Mouse (Mus musculus): ENCODE measurements around the gene Rdx. TPM values are rescaled to one million over a fixed set of nuclear protein-coding genes. Genes with fewer than 3 reads are reported as not detected.
"Not testable (repeated sequence)": the region's sequence is repeated elsewhere in the genome, so short reads cannot be mapped to it uniquely, and the experiment has no call there.

Rdx gene
- polyA plus RNA-seq, 1 experiment from 2014 or later: 128 TPM

DNA sequence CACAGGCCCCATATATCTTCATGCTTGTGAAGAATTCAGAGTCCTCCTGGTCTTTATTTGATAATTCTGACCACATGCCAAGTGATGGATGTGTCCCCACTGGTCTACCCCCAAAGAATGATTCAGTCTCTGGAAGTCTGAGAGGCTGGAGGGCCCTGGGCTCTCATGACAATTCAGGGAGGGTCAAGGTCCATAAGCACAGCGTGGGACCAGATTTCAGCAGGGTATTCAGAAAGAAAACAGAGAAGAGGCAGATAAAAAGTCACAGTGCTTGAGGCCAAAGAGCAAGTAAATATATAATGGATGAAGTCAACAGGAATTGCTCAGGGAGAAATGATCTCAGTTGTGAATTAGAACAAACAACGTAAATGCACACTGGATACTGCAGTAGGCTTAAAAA is 15.5 kb upstream of the Rdx start:
- H3K27ac ChIP-seq: no peak overlapping the region
- no peak overlapping the region for H3K4me3 ChIP-seq
- no peaks in the 10 kb centered on the region for H3K27me3 ChIP-seq (ENCODE audit: insufficient read depth, poor library complexity, severe bottlenecking)
- no peak for DNase-seq (ENCODE audit: low spot score)
- H3K4me1 ChIP-seq (replicated peaks): peaks cover 33% of the 10 kb centered on the region
- no peaks in the 10 kb centered on the region for H3K36me3 ChIP-seq
- WGBS: 28% methylated on average over 2 of the region's 2 CpGs
- no peaks in the 10 kb centered on the region for H3K9me3 ChIP-seq

DNA sequence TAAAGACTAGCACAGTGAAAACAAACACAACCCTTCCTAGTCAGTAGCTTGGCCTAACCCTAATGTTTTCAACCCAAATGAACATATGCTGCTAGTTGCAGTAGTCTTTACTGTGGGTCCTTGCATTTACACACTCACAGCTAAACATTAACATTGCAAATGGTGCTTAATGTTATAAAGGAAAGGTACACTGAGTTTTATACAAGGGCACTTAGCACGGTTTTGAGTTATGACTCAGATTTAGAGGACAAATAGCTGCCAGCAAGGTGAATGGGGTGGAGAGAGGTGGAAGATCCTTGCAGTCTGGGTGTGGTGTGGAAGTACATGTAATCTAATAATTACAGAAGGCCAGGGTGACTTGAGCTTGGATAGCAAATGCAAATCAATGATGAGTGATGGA is 9.5 kb upstream of the Rdx start:
- H3K27ac ChIP-seq: no peak overlapping the region
- H3K27me3 ChIP-seq (ENCODE audit: insufficient read depth, poor library complexity, severe bottlenecking): no peaks in the 10 kb centered on the region
- H3K36me3 ChIP-seq: no peaks in the 10 kb centered on the region
- no peak for DNase-seq (ENCODE audit: low spot score)
- H3K9me3 ChIP-seq: no peaks in the 10 kb centered on the region
- WGBS: 95% methylated on average over 1 of the region's 1 CpGs
- no peaks in the 10 kb centered on the region for H3K4me1 ChIP-seq (replicated peaks)
- no peak overlapping the region for H3K4me3 ChIP-seq

DNA sequence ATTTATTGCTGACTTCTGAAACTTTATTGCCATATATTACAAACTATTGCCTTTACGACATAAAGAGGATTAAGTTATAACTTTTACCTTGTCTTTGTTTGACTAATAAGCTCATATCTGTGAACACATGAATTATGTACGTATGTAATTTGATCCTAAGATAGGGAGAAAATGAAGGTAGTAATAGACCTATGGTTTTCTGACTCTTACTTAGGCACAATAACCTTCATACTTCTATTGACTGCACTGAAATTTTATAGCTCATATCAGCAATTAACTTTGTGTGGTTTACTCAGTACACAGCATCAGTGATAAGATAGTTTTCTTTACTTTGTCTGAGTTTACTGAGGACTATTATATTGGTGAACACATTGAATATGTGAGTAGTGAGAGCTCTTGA is 5.3 kb upstream of the Rdx start:
- DNase-seq (ENCODE audit: low spot score): no peak
- Histone ChIP-seq H3K27ac (no peak overlapping the region), H3K9me3 (no peaks in the 10 kb centered on the region), H3K4me1 (replicated peaks) (no peaks in the 10 kb centered on the region), H3K36me3 (no peaks in the 10 kb centered on the region), H3K4me3 (no peak overlapping the region), H3K27me3 (ENCODE audit: insufficient read depth, poor library complexity, severe bottlenecking) (no peaks in the 10 kb centered on the region)
- 92% methylated on average over 2 of the region's 2 CpGs for WGBS

DNA sequence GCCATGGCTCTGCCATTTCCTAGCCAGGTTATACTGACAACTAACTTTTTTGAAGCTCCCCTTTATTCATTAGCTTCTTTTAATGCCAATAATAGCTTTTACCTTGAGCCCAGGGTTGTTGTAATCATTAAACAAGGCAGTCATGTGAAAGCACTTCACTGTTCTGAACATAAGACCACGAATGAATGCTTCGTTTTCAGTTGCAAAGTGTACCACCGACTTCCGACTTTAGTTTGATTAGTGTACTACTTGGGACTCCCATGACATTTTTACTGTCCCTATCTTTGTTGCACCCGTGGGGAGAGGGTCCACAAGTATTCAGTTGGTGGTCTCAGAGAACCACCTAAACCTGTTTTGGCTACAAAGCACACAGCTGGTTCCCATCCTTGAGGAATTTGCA is 287 bp upstream of the Rdx start:
- Histone ChIP-seq H3K4me1 (replicated peaks) (peaks cover 36% of the 10 kb centered on the region), H3K27me3 (ENCODE audit: insufficient read depth, poor library complexity, severe bottlenecking) (no peaks in the 10 kb centered on the region), H3K9me3 (no peaks in the 10 kb centered on the region), H3K36me3 (no peaks in the 10 kb centered on the region), H3K4me3 (peak overlapping the region; percentile 97), H3K27ac (peak overlapping the region; percentile 100)
- DNase-seq (ENCODE audit: low spot score): no peak
- 24% methylated on average over 5 of the region's 5 CpGs for WGBS

DNA sequence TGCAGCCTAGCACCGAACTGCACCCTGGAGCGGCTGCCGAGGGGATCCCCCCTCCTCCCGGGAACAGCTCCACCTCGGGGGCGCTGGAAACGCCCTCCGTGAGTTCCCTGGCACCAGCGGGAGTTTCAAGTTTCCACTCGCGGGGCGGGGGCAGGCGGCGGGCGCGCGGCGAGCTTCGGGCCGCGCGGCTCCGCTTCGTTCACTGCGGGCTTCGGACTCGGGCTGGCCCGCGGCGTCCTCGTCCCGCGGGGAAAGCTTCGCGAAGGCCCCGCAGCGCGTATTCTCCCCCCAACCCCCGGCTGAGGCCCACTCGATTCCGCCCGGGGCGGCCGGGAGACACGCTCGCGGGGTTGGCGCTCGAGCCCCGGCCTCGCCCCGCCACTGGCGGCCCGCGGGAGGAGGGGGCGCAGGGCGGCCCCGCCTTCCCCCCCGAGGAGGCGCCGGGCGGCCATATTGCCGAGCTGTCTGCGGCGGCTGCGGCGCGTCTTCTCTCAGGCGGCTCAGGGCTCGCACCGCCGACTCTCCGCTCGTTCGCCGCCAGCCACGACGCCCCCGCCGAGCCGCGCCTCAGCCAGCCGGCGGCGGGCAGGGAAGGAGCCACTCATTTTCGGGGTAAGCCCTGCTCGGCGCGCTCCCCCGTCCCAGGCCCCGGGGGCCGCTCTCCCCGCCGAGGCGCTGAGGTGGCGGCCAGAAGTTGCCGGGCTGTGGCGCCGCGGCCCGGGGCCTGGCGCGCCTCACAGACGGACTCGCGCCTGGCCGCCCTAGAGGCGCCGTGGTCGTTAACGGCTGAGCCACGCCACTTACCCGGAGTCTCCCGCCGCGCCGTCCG is 1.1 kb downstream of the Rdx start:
- under 1% methylated on average over 104 of the region's 118 CpGs for WGBS
- H3K9me3 ChIP-seq: no peaks in the 10 kb centered on the region
- H3K27ac ChIP-seq: peak overlapping the region; percentile 100
- no peaks in the 10 kb centered on the region for H3K36me3 ChIP-seq
- H3K4me3 ChIP-seq: peak overlapping the region; percentile 97
- peaks cover 36% of the 10 kb centered on the region for H3K4me1 ChIP-seq (replicated peaks)
- no peaks in the 10 kb centered on the region for H3K27me3 ChIP-seq (ENCODE audit: insufficient read depth, poor library complexity, severe bottlenecking)
- DNase-seq (ENCODE audit: low spot score): peak; percentile 80

DNA sequence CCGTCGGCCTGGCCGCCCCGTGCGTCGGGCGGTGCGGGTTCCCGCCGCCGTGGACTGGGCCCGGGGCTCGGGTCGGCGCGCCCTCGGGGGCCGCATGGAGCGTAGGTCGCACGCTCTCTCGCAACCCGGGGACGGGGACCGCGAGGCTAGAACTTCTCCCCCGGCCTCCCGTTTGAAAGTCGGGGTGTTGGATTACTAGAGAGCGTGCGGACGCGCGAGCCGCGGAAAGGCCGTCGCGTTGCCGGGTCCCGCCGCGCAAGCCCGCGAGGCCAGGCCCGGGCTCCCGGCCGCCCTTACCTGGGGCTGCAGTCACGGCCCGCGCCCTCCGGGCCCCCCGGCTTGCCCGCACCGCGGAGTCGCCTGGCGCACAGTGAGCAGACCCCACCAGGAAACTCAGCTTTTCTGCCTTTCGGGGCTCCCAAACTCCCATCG is 1.7 kb downstream of the Rdx start:
- DNase-seq (ENCODE audit: low spot score): peak; percentile 67
- Histone ChIP-seq H3K9me3 (no peaks in the 10 kb centered on the region), H3K4me1 (replicated peaks) (peaks cover 36% of the 10 kb centered on the region), H3K27me3 (ENCODE audit: insufficient read depth, poor library complexity, severe bottlenecking) (no peaks in the 10 kb centered on the region), H3K4me3 (peak overlapping the region; percentile 97), H3K27ac (peak overlapping the region; percentile 100), H3K36me3 (no peaks in the 10 kb centered on the region)
- under 1% methylated on average over 60 of the region's 60 CpGs for WGBS

DNA sequence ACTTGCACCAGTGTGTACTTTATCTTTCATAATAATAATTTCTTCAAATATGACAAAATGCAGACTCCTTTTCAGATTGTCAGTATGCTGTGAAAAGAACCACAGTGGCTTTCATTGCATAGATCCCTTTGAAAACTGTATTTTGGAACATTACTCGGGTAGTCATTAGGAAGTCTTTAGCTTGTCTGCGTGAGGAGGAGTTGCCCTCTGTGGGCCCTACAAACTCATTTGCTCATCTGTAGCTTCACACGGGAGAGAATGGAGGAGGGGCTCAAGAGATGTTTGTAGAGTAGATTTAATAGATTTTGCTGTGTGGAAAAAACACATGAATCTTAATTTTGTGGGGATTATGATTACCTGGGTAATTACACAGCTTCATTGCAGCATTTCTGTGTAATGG is 2.6 kb downstream of the Rdx start:
- H3K9me3 ChIP-seq: no peaks in the 10 kb centered on the region
- no peaks in the 10 kb centered on the region for H3K36me3 ChIP-seq
- peak overlapping the region; percentile 97 for H3K4me3 ChIP-seq
- 1% methylated on average over 3 of the region's 3 CpGs for WGBS
- H3K27me3 ChIP-seq (ENCODE audit: insufficient read depth, poor library complexity, severe bottlenecking): no peaks in the 10 kb centered on the region
- H3K27ac ChIP-seq: peak overlapping the region; percentile 100
- peaks cover 36% of the 10 kb centered on the region for H3K4me1 ChIP-seq (replicated peaks)
- DNase-seq (ENCODE audit: low spot score): no peak

DNA sequence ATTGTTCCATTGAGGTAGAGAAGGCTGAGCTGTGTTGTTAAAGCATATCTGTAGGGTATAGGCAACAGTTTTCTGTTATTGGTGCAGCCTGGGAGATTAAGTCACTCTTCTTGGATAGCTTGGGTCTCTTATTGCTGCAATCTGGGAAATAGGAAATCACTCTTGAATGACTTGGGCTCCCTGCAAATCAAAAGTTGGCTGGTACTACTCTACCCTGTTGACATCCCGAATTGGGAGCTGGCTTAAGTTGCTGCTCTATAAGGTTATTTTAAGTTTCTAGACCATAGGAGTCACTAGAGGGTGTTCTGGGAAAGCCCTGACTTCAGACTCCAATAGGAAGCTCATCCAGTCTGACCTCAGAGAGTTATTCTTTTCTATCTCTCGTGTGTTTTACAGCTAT is 3.4 kb downstream of the Rdx start:
- DNase-seq (ENCODE audit: low spot score): no peak
- H3K9me3 ChIP-seq: no peaks in the 10 kb centered on the region
- peak overlapping the region; percentile 97 for H3K4me3 ChIP-seq
- 45% methylated on average over 2 of the region's 2 CpGs for WGBS
- no peaks in the 10 kb centered on the region for H3K36me3 ChIP-seq
- H3K27me3 ChIP-seq (ENCODE audit: insufficient read depth, poor library complexity, severe bottlenecking): no peaks in the 10 kb centered on the region
- H3K4me1 ChIP-seq (replicated peaks): peaks cover 36% of the 10 kb centered on the region
- no peak overlapping the region for H3K27ac ChIP-seq

DNA sequence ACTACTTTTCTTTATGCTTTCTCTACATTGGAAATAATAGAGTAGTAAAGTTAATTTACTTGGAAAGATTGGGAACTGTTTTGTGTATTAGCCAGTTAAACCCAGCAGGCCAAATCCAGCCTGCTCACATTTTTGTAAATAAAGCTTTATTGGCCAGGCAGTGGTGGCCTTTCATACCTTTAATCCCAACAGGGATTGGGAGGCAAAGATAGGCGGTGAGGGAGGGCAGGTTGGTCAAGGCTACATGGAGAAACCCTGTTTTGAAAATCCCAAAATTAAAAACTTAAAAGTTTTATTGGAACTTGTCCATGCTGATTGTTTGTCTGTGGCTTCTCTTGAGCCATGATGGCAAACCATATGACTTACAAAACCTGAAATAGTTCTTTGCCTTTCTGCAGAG is 5.2 kb downstream of the Rdx start:
- Histone ChIP-seq H3K4me1 (replicated peaks) (peaks cover 31% of the 10 kb centered on the region), H3K27ac (no peak overlapping the region), H3K4me3 (no peak overlapping the region), H3K27me3 (ENCODE audit: insufficient read depth, poor library complexity, severe bottlenecking) (no peaks in the 10 kb centered on the region), H3K36me3 (no peaks in the 10 kb centered on the region), H3K9me3 (no peaks in the 10 kb centered on the region)
- 67% methylated on average over 1 of the region's 1 CpGs for WGBS
- no peak for DNase-seq (ENCODE audit: low spot score)

DNA sequence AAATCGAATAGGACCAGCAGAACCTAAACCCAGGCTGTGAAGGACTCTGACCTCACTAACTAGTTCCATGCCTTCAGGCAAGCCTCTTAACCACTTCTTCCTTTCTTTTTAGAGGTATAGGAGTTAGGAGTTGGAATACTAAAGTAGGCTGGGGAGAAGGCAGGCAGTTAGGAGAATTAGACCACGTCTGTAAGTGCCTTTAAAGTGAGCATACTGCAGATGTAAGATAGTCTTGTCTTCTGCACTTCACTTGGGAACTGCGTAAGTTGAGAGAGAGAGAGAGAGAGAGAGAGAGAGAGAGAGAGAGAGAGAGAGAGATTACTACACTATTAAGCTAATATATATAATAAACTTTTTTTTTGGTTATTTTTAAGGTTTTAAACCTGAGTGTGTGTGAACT is 8.3 kb downstream of the Rdx start:
- no peak overlapping the region for H3K27ac ChIP-seq

DNA sequence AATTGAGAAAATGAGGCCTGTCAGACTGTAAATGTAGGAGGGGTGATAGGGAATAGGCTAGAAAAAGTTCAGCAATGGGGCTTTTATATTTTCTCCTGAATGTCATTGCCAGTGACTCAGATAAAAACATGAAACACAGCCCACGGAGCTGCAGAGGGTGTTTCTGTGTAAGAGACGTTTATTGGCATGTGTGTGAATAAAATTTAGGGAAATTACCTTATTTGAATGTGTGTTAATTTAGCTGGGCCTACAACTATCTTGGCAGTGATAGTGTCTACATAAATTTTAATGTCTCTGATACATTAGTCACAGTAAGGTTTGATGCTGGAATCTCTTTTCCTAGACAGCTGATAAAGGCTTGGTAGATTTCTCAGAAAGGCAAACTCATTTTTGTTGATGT is 12.8 kb downstream of the Rdx start:
- H3K4me3 ChIP-seq: no peak overlapping the region
- no peaks in the 10 kb centered on the region for H3K9me3 ChIP-seq
- WGBS: 88% methylated on average over 2 of the region's 2 CpGs
- H3K36me3 ChIP-seq: peaks cover 35% of the 10 kb centered on the region
- H3K27ac ChIP-seq: no peak overlapping the region
- no peaks in the 10 kb centered on the region for H3K27me3 ChIP-seq (ENCODE audit: insufficient read depth, poor library complexity, severe bottlenecking)
- no peak for DNase-seq (ENCODE audit: low spot score)
- peaks cover 7% of the 10 kb centered on the region; the same call in 1 of the 2 replicates for H3K4me1 ChIP-seq (replicated peaks)

More for the DNA sequence above, 8.3 kb downstream of the Rdx start:
- Histone ChIP-seq H3K4me3 (no peak overlapping the region), H3K4me1 (replicated peaks) (peaks cover 20% of the 10 kb centered on the region), H3K9me3 (no peaks in the 10 kb centered on the region), H3K27me3 (ENCODE audit: insufficient read depth, poor library complexity, severe bottlenecking) (no peaks in the 10 kb centered on the region), H3K36me3 (no peaks in the 10 kb centered on the region)
- 80% methylated on average over 3 of the region's 3 CpGs for WGBS
- DNase-seq (ENCODE audit: low spot score): no peak

DNA sequence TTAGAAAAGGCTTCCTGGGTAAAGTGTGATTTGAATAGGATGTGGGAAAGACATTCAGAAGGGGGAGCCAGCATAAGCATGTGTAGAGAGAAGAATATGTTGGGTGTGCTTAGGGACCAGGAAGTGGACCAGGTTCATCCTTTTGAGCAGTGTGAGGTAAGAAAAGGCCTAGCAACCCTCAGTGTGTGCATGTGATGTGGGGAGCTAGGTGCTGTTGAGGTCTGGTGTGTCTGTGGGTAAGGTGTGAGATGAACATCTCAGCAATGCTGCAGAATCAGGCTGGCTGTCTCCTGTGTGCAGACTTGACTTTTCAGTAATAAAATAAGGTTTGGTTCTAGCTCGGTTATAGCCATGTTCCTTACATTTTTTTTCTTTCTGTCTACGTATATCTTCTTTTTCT is 23.1 kb downstream of the Rdx start:
- no peaks in the 10 kb centered on the region for H3K27me3 ChIP-seq (ENCODE audit: insufficient read depth, poor library complexity, severe bottlenecking)
- H3K4me1 ChIP-seq (replicated peaks): no peaks in the 10 kb centered on the region
- 97% methylated on average over 2 of the region's 2 CpGs for WGBS
- H3K36me3 ChIP-seq: peaks cover 96% of the 10 kb centered on the region
- DNase-seq (ENCODE audit: low spot score): no peak
- no peak overlapping the region for H3K27ac ChIP-seq
- H3K4me3 ChIP-seq: no peak overlapping the region
- no peaks in the 10 kb centered on the region for H3K9me3 ChIP-seq

DNA sequence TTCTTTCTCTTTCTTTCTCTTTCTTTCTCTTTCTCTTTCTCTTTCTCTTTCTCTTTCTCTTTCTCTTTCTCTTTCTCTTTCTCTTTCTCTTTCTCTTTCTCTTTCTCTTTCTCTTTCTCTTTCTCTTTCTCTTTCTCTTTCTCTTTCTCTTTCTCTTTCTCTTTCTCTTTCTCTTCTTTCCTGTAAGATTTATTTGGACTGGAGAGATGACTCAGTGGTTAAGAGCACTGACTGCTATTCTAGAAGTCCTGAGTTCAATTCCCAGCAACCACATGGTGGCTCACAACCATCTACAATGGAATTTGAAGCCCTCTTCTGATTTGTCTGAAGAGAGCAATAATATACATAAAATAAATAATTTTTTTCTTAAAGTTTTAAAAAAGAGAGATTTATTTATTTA is 24.4 kb downstream of the Rdx start:
- not testable (repeated sequence) for H3K9me3 ChIP-seq; H3K27ac ChIP-seq; H3K4me1 ChIP-seq (replicated peaks); DNase-seq (ENCODE audit: low spot score); H3K27me3 ChIP-seq (ENCODE audit: insufficient read depth, poor library complexity, severe bottlenecking); H3K4me3 ChIP-seq
- peaks cover 96% of the 10 kb centered on the region for H3K36me3 ChIP-seq

DNA sequence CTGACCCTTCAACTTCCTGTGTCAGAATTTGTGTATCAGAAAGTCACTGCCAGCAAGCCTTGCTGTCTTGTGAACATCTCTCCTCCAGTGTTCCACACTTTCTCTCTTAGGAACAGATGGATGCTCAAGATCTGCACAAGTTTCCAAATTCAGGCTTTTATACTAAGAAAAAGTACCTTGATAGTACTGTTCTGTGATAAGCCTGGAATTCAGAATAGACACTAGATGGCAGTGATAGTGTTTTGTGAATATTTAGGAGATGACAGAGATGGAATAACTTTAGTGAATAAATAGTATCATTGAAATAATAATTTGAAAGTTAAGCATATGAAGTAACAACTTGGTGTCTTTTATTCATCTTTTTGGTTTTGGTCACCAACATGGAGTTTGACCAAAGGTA is 25.2 kb downstream of the Rdx start:
- no peak for DNase-seq (ENCODE audit: low spot score)
- Histone ChIP-seq H3K27ac (no peak overlapping the region), H3K9me3 (no peaks in the 10 kb centered on the region), H3K27me3 (ENCODE audit: insufficient read depth, poor library complexity, severe bottlenecking) (no peaks in the 10 kb centered on the region), H3K4me1 (replicated peaks) (no peaks in the 10 kb centered on the region), H3K4me3 (no peak overlapping the region), H3K36me3 (peaks cover 96% of the 10 kb centered on the region)
